8 mouse cellular contexts compared by ENCODE assay signal in the genomic region with DNA sequence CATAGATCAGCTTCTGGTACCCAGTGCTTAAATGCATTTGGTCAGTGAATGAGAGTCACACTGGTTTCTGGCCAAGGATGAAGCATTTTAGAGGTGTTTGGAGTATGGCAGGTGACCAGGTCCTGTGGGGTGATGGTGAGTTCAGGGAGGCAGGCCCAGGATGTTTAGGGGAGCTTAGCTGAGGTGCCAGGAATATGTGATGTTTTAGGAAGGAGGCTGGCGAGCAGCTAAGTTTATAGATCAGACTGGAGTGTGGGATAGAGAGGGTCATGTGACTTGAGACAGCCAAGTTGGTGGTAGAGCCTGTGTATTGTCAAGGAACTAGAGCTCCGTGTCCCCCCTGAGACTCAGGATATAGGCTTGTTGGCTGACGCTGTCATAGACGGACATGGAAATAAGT. TPM values are rescaled to one million over a fixed set of nuclear protein-coding genes. Genes with fewer than 3 reads are reported as not detected.
DNase-seq lines count a peak whose midpoint lies in the region; ATAC-seq and TF ChIP-seq lines count a peak whose summit lies in the region.

No protein-coding gene starts in this region.

- TF ChIP-seq RAD21 in MEL (IDR thresholded peaks at IDR 0.05; ENCODE audit: low read depth, low read length) = no peak

- H3K27ac ChIP-seq in heart, embryonic 16.5 days (ENCODE audit: low read length) = 0 out of 2 replicates have a peak overlapping the region, but pooled peaks have one; percentile 27
- H3K27ac ChIP-seq in MEL (ENCODE audit: control insufficient read depth, low read depth, low read length) = no peak overlapping the region
- no peak overlapping the region for H3K27ac ChIP-seq in hindbrain, embryonic 10.5 days
- H3K27ac ChIP-seq in midbrain, embryonic 10.5 days (replicated peaks) = 0 out of 2 replicates have a peak overlapping the region, but pooled peaks have one; percentile 92

- H3K36me3 ChIP-seq in heart, embryonic 16.5 days (ENCODE audit: control insufficient read depth, insufficient read depth) = no peaks in the 10 kb centered on the region
- H3K36me3 ChIP-seq in MEL (ENCODE audit: control insufficient read depth in 1 of 2, insufficient read depth in 2 of 2, low read length in 2 of 2) = peaks cover 0 to 27% of the 10 kb centered on the region in 2 experiments; a peak in 2 of 4 replicates
- H3K36me3 ChIP-seq in hindbrain, embryonic 10.5 days = peaks cover 31% of the 10 kb centered on the region
- peaks cover 22% of the 10 kb centered on the region for H3K36me3 ChIP-seq in midbrain, embryonic 10.5 days

- TF ChIP-seq POLR2A in MEL (IDR thresholded peaks at IDR 0.05; ENCODE audit: control insufficient read depth in 1 of 2, insufficient read depth in 1 of 2, low read depth in 1 of 2, low read length in 2 of 2, poor library complexity in 1 of 2) = no peak

- peaks cover 26% of the 10 kb centered on the region for H3K4me1 ChIP-seq in heart, embryonic 16.5 days (ENCODE audit: control insufficient read depth, insufficient read depth, low read length)
- H3K4me1 ChIP-seq in MEL (ENCODE audit: control insufficient read depth in 1 of 2, insufficient read depth in 2 of 2, low read length in 2 of 2) = peaks cover 2 to 45% of the 10 kb centered on the region in 2 experiments
- H3K4me1 ChIP-seq in hindbrain, embryonic 10.5 days (replicated peaks) = peaks cover 53% of the 10 kb centered on the region
- peaks cover 46% of the 10 kb centered on the region for H3K4me1 ChIP-seq in midbrain, embryonic 10.5 days

- H3K79me2 ChIP-seq in MEL (ENCODE audit: control insufficient read depth, insufficient read depth, low read length, poor library complexity) = peaks cover 61% of the 10 kb centered on the region

- H3K4me3 ChIP-seq in heart, embryonic 16.5 days (ENCODE audit: low read length) = peak overlapping the region; percentile 94
- peak overlapping the region; percentile 61 to 100 for H3K4me3 ChIP-seq in MEL (ENCODE audit: control insufficient read depth in 1 of 2, insufficient read depth in 1 of 2, low read depth in 2 of 2, low read length in 2 of 2)
- H3K4me3 ChIP-seq in hindbrain, embryonic 10.5 days = peak overlapping the region; percentile 88
- peak overlapping the region; percentile 87 for H3K4me3 ChIP-seq in midbrain, embryonic 10.5 days

- H3K9me3 ChIP-seq in heart, embryonic 16.5 days (replicated peaks; ENCODE audit: control insufficient read depth, low read length) = no peaks in the 10 kb centered on the region
- H3K9me3 ChIP-seq in MEL (replicated peaks; ENCODE audit: insufficient read depth, low read length) = no peaks in the 10 kb centered on the region
- H3K9me3 ChIP-seq in hindbrain, embryonic 10.5 days = no peaks in the 10 kb centered on the region
- no peaks in the 10 kb centered on the region for H3K9me3 ChIP-seq in midbrain, embryonic 10.5 days (replicated peaks)

- no peaks in the 10 kb centered on the region for H3K27me3 ChIP-seq in heart, embryonic 16.5 days (ENCODE audit: control insufficient read depth, insufficient read depth, low read length)
- no peaks in the 10 kb centered on the region for H3K27me3 ChIP-seq in MEL (ENCODE audit: control insufficient read depth in 1 of 2, insufficient read depth in 2 of 2, low read length in 2 of 2)
- no peaks in the 10 kb centered on the region for H3K27me3 ChIP-seq in hindbrain, embryonic 10.5 days (ENCODE audit: insufficient read depth, poor library complexity, severe bottlenecking)
- no peaks in the 10 kb centered on the region for H3K27me3 ChIP-seq in midbrain, embryonic 10.5 days (ENCODE audit: low read depth, poor library complexity, severe bottlenecking)

- DNase-seq in heart, adult 11 months = no peak
- DNase-seq in MEL (ENCODE audit: low read depth, low spot score) = no peak
- DNase-seq in hindbrain, embryonic 10.5 days (ENCODE audit: low spot score) = no peak
- no peak for DNase-seq in midbrain, embryonic 10.5 days (ENCODE audit: low spot score)
- DNase-seq in ovary, adult 18-20 months (ENCODE audit: low spot score) = no peak
- no peak for DNase-seq in gastrocnemius, postnatal 10 days
- no peak for DNase-seq in gastrocnemius, adult 18-20 months (ENCODE audit: low spot score)

- 30% methylated on average over 4 of the region's 4 CpGs for WGBS in heart, embryonic 16.5 days
- WGBS in hindbrain, embryonic 10.5 days = 79% methylated on average over 4 of the region's 4 CpGs
- 80% methylated on average over 4 of the region's 4 CpGs for WGBS in midbrain, embryonic 10.5 days

- H3K9ac ChIP-seq in heart, embryonic 16.5 days (ENCODE audit: low read length) = peak overlapping the region; percentile 93
- H3K9ac ChIP-seq in MEL (ENCODE audit: control insufficient read depth, low read depth, low read length, poor library complexity, severe bottlenecking) = peak overlapping the region; percentile 67

- no peak for TF ChIP-seq CTCF in MEL (IDR thresholded peaks at IDR 0.05 in 2 of 3, conservative IDR thresholded peaks at IDR 0.05 in 1 of 3; ENCODE audit: control insufficient read depth in 1 of 3, insufficient read depth in 1 of 3, low read depth in 2 of 3, low read length in 3 of 3, poor library complexity in 1 of 3, severe bottlenecking in 1 of 3)

- TF ChIP-seq EP300 in MEL (IDR thresholded peaks at IDR 0.05; ENCODE audit: low read depth in 1 of 2, low read length in 2 of 2) = no peak

- peak overlapping the region; percentile 73 for H3K4me2 ChIP-seq in heart, embryonic 16.5 days (ENCODE audit: low read depth, low read length)

- ATAC-seq in heart, embryonic 16.5 days (replicated peaks; ENCODE audit: extremely low read depth, insufficient read depth, low FRiP score) = no peak

TF ChIP-seq in MEL, 35 proteins besides CTCF, POLR2A, EP300 and RAD21:
- TF ChIP-seq TAL1 (IDR thresholded peaks at IDR 0.05; ENCODE audit: low read length) (no peak), USF1 (IDR thresholded peaks at IDR 0.05; ENCODE audit: low read depth, low read length) (peak; percentile 76)

RNA-seq across cellular contexts. Expression of a gene that starts 1.4 kb away (rescaled TPM):
- 11.0 and 17.5 TPM in 2 replicates for polyA plus RNA-seq in heart, embryonic 16.5 days (2015; fragmentation: Nextera tagmentation; extraction: Ambion mirVana)
- 62.1 and 66.9 TPM in 2 replicates for total RNA-seq in MEL (2012; rRNA removed)
- 100 to 1,000 TPM in 1 of 2 experiments, not detected in 1; 113 TPM for polyA plus RNA-seq in MEL (2012; ENCODE audit: insufficient read depth in 1 of 2, insufficient read length in 2 of 2, low read depth in 1 of 2, low replicate concordance in 2 of 2, missing spikeins in 1 of 2)
- 13.3 and 15.7 TPM in 2 replicates for polyA plus RNA-seq in hindbrain, embryonic 10.5 days (2016; fragmentation: Nextera tagmentation; extraction: Ambion mirVana)
- 11.8 and 13.3 TPM in 2 replicates for polyA plus RNA-seq in midbrain, embryonic 10.5 days (2016; fragmentation: Nextera tagmentation; extraction: Ambion mirVana)
- total RNA-seq in gastrocnemius, postnatal 10 days (2021) = 10 to 100 TPM; 33.3 to 39.8 TPM
- 10 to 100 TPM; 37.3 to 43.7 TPM for total RNA-seq in gastrocnemius, adult 18-20 months (2021)

Comparison
In these comparisons a context has a peak if more than half of its experiments do, and no peak if none do; other contexts are left out.
1. H3K27ac ChIP-seq: peak in heart, embryonic 16.5 days (single experiment) and midbrain, embryonic 10.5 days (single experiment); none in MEL (single experiment) and hindbrain, embryonic 10.5 days (single experiment).
2. Peak in every context shown above with its lines, with median percentiles within 50 percentile points of each other: H3K4me3 ChIP-seq.